Mouse (Mus musculus) lung, adult 2 months (tissue): ENCODE results near the gene Skap1. TPM values are rescaled to one million over a fixed set of nuclear protein-coding genes. Genes with fewer than 3 reads are reported as not detected.

Experiments used
- DNase-seq: peaks from one replicate; pipeline ENCODE4 v3.0.0; 2022
- H3K4me1 ChIP-seq: fragments of 200-500 bp; 2 replicates; pipeline ENCODE4 v1.6.1; 2011; ENCODE audit warnings: low read length; ENCODE audit not compliant: control insufficient read depth, insufficient read depth
- H3K4me3 ChIP-seq: fragments of 200-500 bp; replicated peaks from 2 replicates; pipeline ENCODE3; 2011; ENCODE audit warnings: low read depth, mild to moderate bottlenecking, control low read depth, low read length; ENCODE audit errors: extremely low read depth
- CTCF ChIP-seq: fragments of 200-500 bp; IDR thresholded peaks from 2 replicates; pipeline ENCODE4 v1.5.1; 2011; ENCODE audit warnings: mild to moderate bottlenecking, low read length, control low read depth; ENCODE audit not compliant: insufficient read depth
- POLR2A ChIP-seq: fragments of 200-500 bp; IDR thresholded peaks from 2 replicates; pipeline ENCODE4 v1.6.1; 2011; ENCODE audit warnings: low read depth, mild to moderate bottlenecking, control low read depth, low read length, borderline replicate concordance; ENCODE audit errors: extremely low read depth
- WGBS: fragments of 180-500 bp; shearing (Covaris S2); methylation state at CpG from one replicate; pipeline ENCODE4 v1.1.7; 2018; 5-methylcytosine and 5-hydroxymethylcytosine counted together
- polyA plus RNA-seq: library from polyadenylated mRNA; depleted of rRNA; stranded (reverse); fragments of >200 nt; gene quantifications from 2 replicates; pipeline ENCODE4 v1.2.3, GENCODE M21; 2012

The Skap1 gene
- polyA plus RNA-seq, 1 experiment: 2.2 TPM

DNA sequence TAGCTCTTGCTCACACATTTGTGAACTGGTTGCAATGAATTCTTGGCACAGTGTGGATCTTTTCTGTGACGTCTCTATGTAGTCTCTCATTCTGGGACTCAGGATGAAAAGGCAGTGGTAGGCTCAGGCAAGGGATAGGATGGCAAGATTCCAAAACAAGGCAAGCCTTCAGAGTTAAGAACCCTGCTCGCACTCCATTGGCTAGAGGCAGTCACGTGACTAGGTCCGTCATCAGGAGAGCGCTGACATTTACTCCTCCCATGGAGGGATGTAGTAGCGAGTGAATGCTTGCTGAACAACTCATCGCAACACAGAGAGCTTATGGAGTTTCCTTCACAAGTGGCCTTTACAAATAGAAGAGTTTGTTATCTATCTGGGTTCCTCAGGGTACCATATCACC is 27.9 kb upstream of the Skap1 start:
- WGBS: 53% methylated on average over 7 of the region's 7 CpGs
- DNase-seq: no peak
- TF ChIP-seq CTCF (no peak), POLR2A (no peak)
- Histone ChIP-seq H3K4me3 (no peak overlapping the region), H3K4me1 (no peaks in the 10 kb centered on the region)

- H3K4me1 ChIP-seq: no peaks in the 10 kb centered on the region
- TF ChIP-seq POLR2A (no peak), CTCF (peak; percentile 94)
- peak; percentile 60 for DNase-seq
- no peak overlapping the region for H3K4me3 ChIP-seq
- 4% methylated on average over 7 of the region's 7 CpGs for WGBS
These were observed 25.6 kb upstream of the Skap1 start for GRCm38 (mm10) chr11:96438787-96439186.

GRCm38 (mm10) chr11:96441546-96442185 is 22.7 kb upstream of the Skap1 start:
- DNase-seq: no peak
- WGBS: 52% methylated on average over 12 of the region's 12 CpGs
- Histone ChIP-seq H3K4me3 (no peak overlapping the region), H3K4me1 (no peaks in the 10 kb centered on the region)
- no peak for TF ChIP-seq POLR2A
- no peak for TF ChIP-seq CTCF

DNA sequence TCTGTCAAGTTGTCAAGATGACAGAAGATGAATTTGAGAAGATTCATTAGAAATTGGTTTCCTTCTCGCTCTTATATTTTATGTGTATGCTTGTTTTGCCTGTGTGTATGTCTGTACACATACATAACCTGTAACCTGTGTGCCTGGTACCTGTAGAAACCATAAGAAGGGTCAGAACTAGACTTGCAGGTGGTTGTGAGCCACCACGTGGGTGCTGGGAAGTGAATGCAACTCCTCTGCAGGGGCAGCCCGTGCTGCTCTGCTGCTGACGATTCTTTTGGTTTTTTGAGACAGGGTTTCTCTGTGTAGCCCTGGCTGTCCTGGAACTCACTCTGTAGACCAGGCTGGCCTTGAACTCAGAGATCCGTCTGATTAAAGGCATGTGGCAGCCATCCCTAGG is 21.9 kb upstream of the Skap1 start:
- no peak overlapping the region for H3K4me3 ChIP-seq
- H3K4me1 ChIP-seq: no peaks in the 10 kb centered on the region
- no peak for TF ChIP-seq POLR2A
- no peak for TF ChIP-seq CTCF
- no peak for DNase-seq
- WGBS: 74% methylated on average over 5 of the region's 5 CpGs

DNA sequence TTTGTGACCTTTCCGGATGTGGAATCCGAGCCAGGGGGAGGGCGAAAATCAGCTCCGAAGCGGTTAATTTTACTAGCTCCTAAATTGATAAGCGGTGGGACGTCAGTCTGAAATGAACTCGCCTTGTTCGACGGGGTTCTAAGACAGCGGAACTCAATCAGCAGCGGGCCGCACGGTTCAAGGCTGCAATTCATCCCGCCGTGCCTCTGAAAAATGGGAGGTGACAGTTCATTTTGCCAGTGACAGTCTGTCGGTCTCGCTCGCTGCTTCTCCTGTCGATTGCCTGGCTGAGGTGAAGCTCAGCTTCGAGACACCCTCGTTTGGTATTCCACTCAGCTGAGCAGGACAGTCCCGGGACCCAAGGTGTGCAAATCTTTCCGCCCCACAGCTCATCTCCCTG is 16.5 kb upstream of the Skap1 start:
- 69% methylated on average over 24 of the region's 24 CpGs for WGBS
- DNase-seq: no peak
- TF ChIP-seq POLR2A: no peak
- no peak for TF ChIP-seq CTCF
- Histone ChIP-seq H3K4me1 (no peaks in the 10 kb centered on the region), H3K4me3 (no peak overlapping the region)

GRCm38 (mm10) chr11:96455111-96455510 is 9.3 kb upstream of the Skap1 start:
- Histone ChIP-seq H3K4me3 (no peak overlapping the region), H3K4me1 (no peaks in the 10 kb centered on the region)
- DNase-seq: no peak
- TF ChIP-seq POLR2A: no peak
- no peak for TF ChIP-seq CTCF
- WGBS: 42% methylated on average over 5 of the region's 5 CpGs

DNA sequence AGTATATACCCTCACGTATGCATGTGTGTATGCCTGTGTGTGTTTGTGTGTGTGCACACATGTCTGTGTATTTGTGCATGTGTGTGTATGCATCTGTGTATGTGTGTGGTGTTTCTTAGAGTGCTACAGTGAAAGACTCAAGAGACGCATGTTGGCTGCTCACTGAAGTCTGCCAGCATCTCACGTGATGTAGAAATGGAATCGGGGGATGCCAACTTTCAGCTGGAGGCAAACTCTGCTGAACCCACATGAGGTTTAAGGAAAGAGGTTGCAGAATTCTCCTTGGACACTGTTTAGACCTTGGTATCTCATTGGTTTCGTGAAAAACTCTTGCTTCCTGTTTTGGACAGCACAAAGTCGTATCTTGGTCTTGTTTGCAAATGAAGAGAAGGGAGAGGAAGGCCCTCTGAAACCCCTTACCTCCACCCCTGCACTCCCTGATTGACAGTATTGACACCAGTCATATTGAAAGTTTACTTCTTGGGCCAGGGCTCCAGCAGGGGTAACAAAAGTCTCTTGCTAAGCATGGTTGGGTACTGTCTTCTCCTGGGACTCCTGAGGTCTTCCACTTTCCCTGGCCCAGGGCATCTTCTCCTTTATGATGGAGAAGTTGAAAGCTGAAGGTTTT is 8.6 kb upstream of the Skap1 start:
- 71% methylated on average over 6 of the region's 6 CpGs for WGBS
- Histone ChIP-seq H3K4me3 (no peak overlapping the region), H3K4me1 (no peaks in the 10 kb centered on the region)
- no peak for TF ChIP-seq CTCF
- TF ChIP-seq POLR2A: no peak
- DNase-seq: no peak

DNA sequence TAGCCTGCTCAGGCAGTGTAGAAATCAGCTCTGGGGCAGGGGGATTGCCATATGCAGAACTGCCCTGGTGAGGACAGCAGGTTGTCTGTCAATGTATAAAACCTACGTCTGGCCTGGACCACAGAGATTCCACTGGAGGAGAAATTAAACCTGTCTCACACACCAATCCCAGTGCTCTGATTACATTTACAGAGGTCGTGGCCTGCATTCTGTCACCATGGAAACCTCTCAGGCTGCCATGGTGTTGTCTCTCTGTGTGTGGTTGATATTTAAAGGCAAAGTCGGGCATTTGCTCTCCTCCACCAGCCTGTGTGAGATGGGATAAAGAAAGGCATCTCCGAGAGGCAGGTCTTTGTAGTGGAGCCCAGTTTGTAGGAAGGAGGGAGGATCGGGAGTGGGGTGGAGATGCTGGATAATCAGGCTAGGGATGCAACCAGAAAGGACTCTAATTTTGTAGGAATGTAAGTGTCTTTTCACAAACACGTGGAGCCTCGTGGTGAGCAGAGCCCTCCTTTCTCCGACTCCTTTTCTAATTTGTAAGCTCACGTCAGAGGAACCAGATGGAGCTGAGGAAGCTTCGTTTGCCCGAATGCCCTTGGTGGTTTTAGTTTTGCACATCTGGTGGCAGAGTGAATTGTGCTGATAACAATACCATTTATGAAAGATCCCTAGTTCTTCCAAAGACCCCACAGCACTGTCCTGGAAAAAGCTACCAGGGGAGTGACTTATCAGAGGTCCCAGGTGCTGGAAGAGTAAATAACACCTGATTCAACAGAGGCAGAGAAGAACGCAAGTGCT is 7.7 kb upstream of the Skap1 start:
- Histone ChIP-seq H3K4me1 (no peaks in the 10 kb centered on the region), H3K4me3 (no peak overlapping the region)
- TF ChIP-seq POLR2A (no peak), CTCF (no peak)
- DNase-seq: no peak
- 42% methylated on average over 12 of the region's 12 CpGs for WGBS

DNA sequence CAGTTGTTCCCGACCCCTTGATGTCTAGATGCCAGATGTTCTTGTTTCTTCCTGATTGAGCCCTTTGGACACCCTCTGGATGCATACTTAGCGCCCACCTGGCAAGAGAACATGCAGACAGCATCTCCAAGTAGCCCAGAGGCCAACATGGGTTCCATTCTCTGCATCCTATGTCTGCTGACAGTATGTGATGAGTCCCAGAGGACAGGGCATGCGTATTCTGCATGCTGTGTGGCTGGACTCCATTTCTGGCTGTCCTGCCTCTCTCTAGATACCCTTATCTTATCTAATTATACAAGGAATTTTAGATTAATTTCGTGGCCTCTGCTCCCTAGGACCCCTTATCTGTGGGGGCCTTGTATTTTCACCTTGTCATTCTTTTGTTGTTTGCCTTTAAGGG is 2.6 kb upstream of the Skap1 start:
- TF ChIP-seq CTCF (no peak), POLR2A (no peak)
- H3K4me1 ChIP-seq: no peaks in the 10 kb centered on the region
- H3K4me3 ChIP-seq: no peak overlapping the region
- 57% methylated on average over 4 of the region's 4 CpGs for WGBS
- no peak for DNase-seq

GRCm38 (mm10) chr11:96462191-96462752 is 2.1 kb upstream of the Skap1 start:
- no peaks in the 10 kb centered on the region for H3K4me1 ChIP-seq
- 40% methylated on average over 9 of the region's 9 CpGs for WGBS
- TF ChIP-seq CTCF: no peak
- no peak for TF ChIP-seq POLR2A
- H3K4me3 ChIP-seq: no peak overlapping the region
- DNase-seq: no peak
